Mouse (Mus musculus) hindbrain, embryonic 13.5 days (tissue): ENCODE data around the gene Acad10. TPM values are rescaled to one million over a fixed set of nuclear protein-coding genes. Genes with fewer than 3 reads are reported as not detected.
"Not testable (repeated sequence)": the region's sequence is repeated elsewhere in the genome, so short reads cannot be mapped to it uniquely, and the experiment has no call there.

Experiments
- ATAC-seq: fragments of 200-750 bp; cut with Nextera tagmentation; 2 replicates; pipeline ENCODE4 v1.8.0; 2017; ENCODE audit warnings: moderate TSS enrichment; ENCODE audit not compliant: low FRiP score
- H3K27ac ChIP-seq: fragments of 300-500 bp; sonication (generic); 2 replicates; pipeline ENCODE4 v1.5.1; 2015; ENCODE audit warnings: inconsistent platforms, mild to moderate bottlenecking, moderate library complexity
- H3K27me3 ChIP-seq: fragments of 300-500 bp; sonication (generic); 2 replicates; pipeline ENCODE4 v1.6.1; 2015; ENCODE audit warnings: mild to moderate bottlenecking, inconsistent platforms
- H3K36me3 ChIP-seq: fragments of 300-500 bp; sonication (generic); 2 replicates; pipeline ENCODE4 v1.6.1; 2015; ENCODE audit warnings: mild to moderate bottlenecking, inconsistent platforms
- H3K4me1 ChIP-seq: fragments of 300-500 bp; sonication (generic); replicated peaks from 2 replicates; pipeline ENCODE4 v1.6.1; 2015; ENCODE audit warnings: inconsistent platforms
- H3K4me2 ChIP-seq: fragments of 300-500 bp; sonication (generic); 2 replicates; pipeline ENCODE4 v1.6.1; 2015; ENCODE audit warnings: inconsistent platforms, mild to moderate bottlenecking, moderate library complexity
- H3K4me3 ChIP-seq: fragments of 300-500 bp; sonication (generic); 2 replicates; pipeline ENCODE4 v1.5.1; 2015; ENCODE audit warnings: mild to moderate bottlenecking, inconsistent platforms
- H3K9ac ChIP-seq: fragments of 300-500 bp; sonication (generic); 2 replicates; pipeline ENCODE4 v1.6.1; 2015; ENCODE audit warnings: mild to moderate bottlenecking, inconsistent platforms
- H3K9me3 ChIP-seq: fragments of 300-500 bp; sonication (generic); 2 replicates; pipeline ENCODE4 v1.6.1; 2016; ENCODE audit warnings: inconsistent platforms
- WGBS: fragments of 180-500 bp; shearing (Covaris S2); methylation state at CpG from one replicate; pipeline ENCODE4 v1.1.7; 2015; 5-methylcytosine and 5-hydroxymethylcytosine counted together
- polyA plus RNA-seq: library from polyadenylated mRNA; unstranded; fragments of >200 nt; fragmentation: Nextera tagmentation; extraction: Ambion mirVana; gene quantifications from 2 replicates; pipeline ENCODE4 v1.2.1, GENCODE M21; 2015

Gene Acad10
- 1.7 and 1.9 TPM in 2 replicates for polyA plus RNA-seq

DNA sequence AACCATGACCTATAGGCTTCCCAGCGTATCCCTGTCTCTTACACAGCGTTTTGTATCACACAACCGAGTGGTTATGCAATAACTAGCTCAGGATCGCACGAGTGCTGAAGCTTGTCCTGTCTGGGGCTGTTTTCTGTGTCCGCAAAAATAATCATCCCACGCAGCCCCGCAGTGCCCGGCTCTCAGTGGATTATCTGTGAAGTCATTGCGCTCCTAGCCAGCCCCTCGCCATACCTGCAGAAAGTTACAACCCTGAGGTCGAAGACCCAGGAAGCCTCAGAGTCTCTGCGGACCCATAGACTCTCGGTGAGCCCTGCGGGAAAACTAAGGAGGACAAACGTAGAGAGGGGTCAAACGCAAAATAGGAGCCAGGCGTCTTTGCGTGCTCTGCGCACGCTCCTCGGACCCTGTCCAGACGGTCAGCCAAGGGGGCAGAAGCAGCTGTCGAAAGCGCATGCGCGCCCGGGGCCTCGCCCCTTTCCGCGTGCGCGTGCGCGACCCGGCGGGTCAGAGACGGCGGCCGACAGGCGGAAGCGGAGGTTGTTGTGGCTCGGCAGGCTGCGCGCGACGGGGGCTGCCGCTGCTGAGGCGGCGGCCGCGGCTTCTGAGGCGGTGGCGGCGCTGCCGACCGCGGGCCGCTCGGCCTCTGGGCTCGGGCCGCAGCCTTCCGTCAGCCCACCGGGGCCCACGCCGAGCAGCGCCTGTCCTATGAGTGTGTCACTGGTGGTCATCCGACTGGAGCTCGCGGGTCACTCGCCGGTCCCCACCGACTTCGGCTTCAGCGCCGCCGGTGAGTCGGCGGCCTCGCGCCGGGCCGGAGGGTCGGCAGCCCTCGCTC is at the start of gene Acad10, which contains the start of gene Brap:
Gene Acad10, minus strand, starts transcription at position 456 of the 838 bp plus-strand sequence.
Gene Brap, plus strand, starts transcription at position 505 of the 838 bp plus-strand sequence.
- H3K4me2 ChIP-seq: peak within 1 kb of the TSS; percentile 85
- no peaks in the 10 kb centered on the region for H3K27me3 ChIP-seq

DNA sequence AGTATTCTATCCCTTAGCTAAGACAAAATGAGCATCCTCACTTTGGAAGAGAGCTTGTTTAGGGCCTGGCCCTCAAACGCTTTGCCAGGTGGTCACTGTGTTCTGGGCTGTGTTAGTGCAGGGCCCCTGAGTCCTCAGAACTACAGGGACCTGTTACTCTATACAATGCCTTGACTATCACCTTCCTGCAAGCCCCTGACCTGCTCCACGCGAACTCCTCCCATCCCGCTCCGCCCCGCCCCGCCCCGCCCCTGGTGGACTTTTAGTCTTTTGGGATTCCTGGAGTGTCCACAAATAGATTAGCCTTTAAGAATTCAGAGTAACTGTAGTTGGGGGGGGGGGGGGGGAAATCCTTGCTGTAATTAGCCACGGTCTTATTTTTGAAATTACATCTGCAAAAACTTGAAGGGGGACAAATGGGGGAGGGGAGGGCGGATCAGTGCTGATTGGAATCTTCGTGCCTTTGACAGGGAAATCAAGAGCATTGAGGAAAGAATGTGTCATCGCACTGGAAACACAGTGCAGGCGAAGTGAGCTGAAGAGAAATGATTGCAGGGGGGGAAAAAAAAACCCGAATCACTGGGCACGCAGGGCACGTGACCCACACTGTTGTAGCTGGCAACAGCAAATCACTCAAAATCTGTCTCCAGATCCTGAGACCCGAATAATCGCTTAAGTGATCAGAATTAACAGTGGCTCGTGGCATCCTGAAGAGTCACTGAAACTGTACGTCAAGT is 44.4 kb upstream of the Acad10 start:
- H3K9me3 ChIP-seq: no peaks in the 10 kb centered on the region
- no peak overlapping the region for H3K27ac ChIP-seq
- H3K4me3 ChIP-seq: peak overlapping the region; percentile 19
- H3K27me3 ChIP-seq: no peaks in the 10 kb centered on the region
- H3K4me1 ChIP-seq: peaks cover 10% of the 10 kb centered on the region
- no peak for ATAC-seq
- H3K36me3 ChIP-seq: no peaks in the 10 kb centered on the region
- 7% methylated on average over 20 of the region's 20 CpGs for WGBS
- H3K4me2 ChIP-seq: peak overlapping the region; percentile 48
- no peak overlapping the region for H3K9ac ChIP-seq

More for the DNA sequence above, at the start of gene Acad10, which contains the start of gene Brap:
- WGBS: 2% methylated on average over 69 of the region's 85 CpGs
- no peaks in the 10 kb centered on the region for H3K9me3 ChIP-seq
- H3K36me3 ChIP-seq: peaks cover 24% of the 10 kb centered on the region
- H3K4me3 ChIP-seq: peak within 1 kb of the TSS; percentile 97
- peak; percentile 83 for ATAC-seq
- H3K27ac ChIP-seq: peak within 1 kb of the TSS; percentile 81
- peak within 1 kb of the TSS; percentile 98 for H3K9ac ChIP-seq
- peaks cover 26% of the 10 kb centered on the region for H3K4me1 ChIP-seq

DNA sequence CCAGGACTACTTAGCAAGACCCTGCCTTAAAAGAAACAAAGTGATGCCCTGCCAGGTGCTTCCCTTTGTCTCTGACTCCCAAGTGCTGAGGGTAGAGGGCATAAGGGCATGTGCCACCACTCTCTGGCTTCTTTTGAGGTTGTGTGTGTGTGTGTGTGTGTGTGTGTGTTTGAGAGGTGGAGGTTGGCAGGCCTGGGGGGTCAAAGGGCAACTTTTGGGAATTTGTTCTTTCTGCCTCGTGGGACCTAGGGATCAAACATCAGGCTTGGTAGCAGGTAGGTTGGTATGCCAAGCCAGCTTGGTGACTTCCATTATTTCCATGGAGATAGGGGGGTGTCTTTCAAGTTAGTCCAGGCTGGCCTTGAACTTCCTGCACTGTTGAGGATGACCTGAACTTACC is 43.0 kb upstream of the Acad10 start:
- no peak for ATAC-seq
- H3K27ac ChIP-seq: no peak overlapping the region
- 78% methylated on average over 1 of the region's 1 CpGs for WGBS
- no peaks in the 10 kb centered on the region for H3K9me3 ChIP-seq
- H3K36me3 ChIP-seq: no peaks in the 10 kb centered on the region
- no peak overlapping the region for H3K4me2 ChIP-seq
- H3K4me3 ChIP-seq: no peak overlapping the region
- H3K9ac ChIP-seq: no peak overlapping the region
- H3K4me1 ChIP-seq: peaks cover 10% of the 10 kb centered on the region
- H3K27me3 ChIP-seq: no peaks in the 10 kb centered on the region

DNA sequence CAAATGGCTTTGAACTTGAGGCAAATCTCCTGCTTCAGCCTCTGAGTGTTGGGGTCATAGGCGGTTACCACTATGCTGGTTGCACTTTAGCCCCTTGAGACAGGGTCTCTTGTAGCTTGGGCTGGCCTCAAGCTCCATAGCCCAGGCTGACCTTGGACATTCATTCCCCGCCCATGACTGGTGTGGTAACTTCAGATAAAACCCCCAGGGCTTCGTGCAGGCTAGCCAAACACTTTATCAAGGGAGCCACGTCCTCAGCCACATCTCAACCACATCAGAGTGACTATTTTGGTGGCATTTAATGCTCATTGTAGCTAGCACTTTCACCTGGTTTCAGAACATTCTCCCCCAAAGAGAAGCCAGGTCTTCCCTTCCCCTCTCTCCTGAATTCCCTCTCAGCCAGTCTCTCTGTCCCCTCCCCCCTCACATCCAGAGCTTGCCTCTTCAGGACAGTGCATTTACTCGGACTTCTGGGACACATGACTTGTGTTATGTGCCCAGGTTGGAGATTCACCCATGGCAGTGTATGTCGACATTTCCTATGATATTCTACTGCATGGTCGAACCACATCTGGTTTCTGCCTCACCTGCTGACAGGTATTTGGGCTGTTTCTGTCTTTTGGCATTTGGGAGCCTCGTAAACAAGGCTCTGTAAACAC is 40.9 kb upstream of the Acad10 start:
- no peaks in the 10 kb centered on the region for H3K9me3 ChIP-seq
- no peaks in the 10 kb centered on the region for H3K36me3 ChIP-seq
- no peak overlapping the region for H3K4me3 ChIP-seq
- H3K4me1 ChIP-seq: peaks cover 10% of the 10 kb centered on the region
- ATAC-seq: no peak
- WGBS: 69% methylated on average over 8 of the region's 8 CpGs
- H3K9ac ChIP-seq: no peak overlapping the region
- no peaks in the 10 kb centered on the region for H3K27me3 ChIP-seq
- no peak overlapping the region for H3K27ac ChIP-seq
- H3K4me2 ChIP-seq: no peak overlapping the region

GRCm38 (mm10) chr5:121700496-121700895 is 40.2 kb upstream of the Acad10 start:
- H3K9me3 ChIP-seq: no peaks in the 10 kb centered on the region
- no peaks in the 10 kb centered on the region for H3K27me3 ChIP-seq
- no peak overlapping the region for H3K27ac ChIP-seq
- no peak overlapping the region for H3K4me2 ChIP-seq
- H3K36me3 ChIP-seq: no peaks in the 10 kb centered on the region
- H3K4me3 ChIP-seq: no peak overlapping the region
- WGBS: 42% methylated on average over 11 of the region's 11 CpGs
- no peak for ATAC-seq
- peaks cover 10% of the 10 kb centered on the region for H3K4me1 ChIP-seq
- H3K9ac ChIP-seq: no peak overlapping the region

DNA sequence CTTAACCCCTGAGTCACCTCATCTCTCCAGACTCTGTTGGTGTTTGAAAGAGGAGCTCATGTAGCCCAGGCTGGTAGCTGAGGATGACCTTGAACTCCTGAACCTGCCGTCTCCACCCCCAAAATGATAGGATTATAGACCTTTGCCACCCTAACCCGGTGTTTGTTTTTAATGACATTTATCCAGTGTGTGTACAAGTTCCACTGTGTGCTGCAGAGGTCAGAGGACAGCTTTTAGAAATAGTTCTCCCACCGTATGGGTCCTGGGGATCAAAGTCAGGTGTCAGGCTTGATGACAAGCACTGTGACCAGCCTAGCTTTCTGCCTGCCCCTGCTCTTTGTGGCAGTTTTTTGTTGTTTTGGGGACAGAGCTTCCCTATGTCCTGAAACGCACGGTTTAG is 39.6 kb upstream of the Acad10 start:
- Histone ChIP-seq H3K4me3 (no peak overlapping the region), H3K36me3 (no peaks in the 10 kb centered on the region), H3K9me3 (no peaks in the 10 kb centered on the region), H3K4me1 (peaks cover 6% of the 10 kb centered on the region), H3K27ac (no peak overlapping the region), H3K4me2 (no peak overlapping the region), H3K9ac (no peak overlapping the region), H3K27me3 (no peaks in the 10 kb centered on the region)
- ATAC-seq: no peak
- 55% methylated on average over 5 of the region's 5 CpGs for WGBS

GRCm38 (mm10) chr5:121696761-121697160 is 36.4 kb upstream of the Acad10 start:
- no peak for ATAC-seq
- Histone ChIP-seq H3K4me2 (no peak overlapping the region), H3K9ac (no peak overlapping the region), H3K4me3 (no peak overlapping the region), H3K9me3 (no peaks in the 10 kb centered on the region), H3K27me3 (no peaks in the 10 kb centered on the region), H3K36me3 (no peaks in the 10 kb centered on the region), H3K4me1 (no peaks in the 10 kb centered on the region), H3K27ac (no peak overlapping the region)
- WGBS: 44% methylated on average over 6 of the region's 6 CpGs

- Histone ChIP-seq H3K4me3 (no peak overlapping the region), H3K27ac (no peak overlapping the region), H3K9ac (no peak overlapping the region), H3K4me2 (no peak overlapping the region), H3K9me3 (no peaks in the 10 kb centered on the region), H3K4me1 (no peaks in the 10 kb centered on the region), H3K27me3 (no peaks in the 10 kb centered on the region), H3K36me3 (peaks cover 6% of the 10 kb centered on the region)
- no peak for ATAC-seq
- WGBS: 85% methylated on average over 4 of the region's 4 CpGs
These were observed 32.6 kb upstream of the Acad10 start for GRCm38 (mm10) chr5:121692897-121693296.

DNA sequence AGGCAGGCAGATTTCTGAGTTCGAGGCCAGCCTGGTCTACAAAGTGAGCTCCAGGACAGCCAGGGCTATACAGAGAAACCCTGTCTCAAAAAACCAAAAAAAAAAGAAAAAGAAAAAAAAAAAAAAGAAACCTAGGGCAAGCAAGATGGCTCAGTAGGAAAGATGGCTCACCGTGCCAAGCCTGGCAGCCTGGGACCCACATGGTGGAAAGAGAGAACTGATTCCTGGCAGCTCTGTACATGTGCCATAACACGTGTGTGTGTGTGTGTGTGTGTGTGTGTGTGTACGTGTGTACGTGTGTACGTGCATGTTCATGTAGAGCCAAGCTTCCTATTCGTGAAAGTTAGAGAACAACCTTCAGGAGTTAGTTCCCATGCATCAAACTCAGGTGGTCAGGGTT is 31.1 kb upstream of the Acad10 start:
- H3K4me2 ChIP-seq, H3K9ac ChIP-seq, H3K9me3 ChIP-seq, H3K27ac ChIP-seq, H3K27me3 ChIP-seq, ATAC-seq, H3K4me1 ChIP-seq, H3K4me3 ChIP-seq: not testable (repeated sequence)
- peaks cover 21% of the 10 kb centered on the region for H3K36me3 ChIP-seq
- WGBS: 96% methylated on average over 7 of the region's 7 CpGs

DNA sequence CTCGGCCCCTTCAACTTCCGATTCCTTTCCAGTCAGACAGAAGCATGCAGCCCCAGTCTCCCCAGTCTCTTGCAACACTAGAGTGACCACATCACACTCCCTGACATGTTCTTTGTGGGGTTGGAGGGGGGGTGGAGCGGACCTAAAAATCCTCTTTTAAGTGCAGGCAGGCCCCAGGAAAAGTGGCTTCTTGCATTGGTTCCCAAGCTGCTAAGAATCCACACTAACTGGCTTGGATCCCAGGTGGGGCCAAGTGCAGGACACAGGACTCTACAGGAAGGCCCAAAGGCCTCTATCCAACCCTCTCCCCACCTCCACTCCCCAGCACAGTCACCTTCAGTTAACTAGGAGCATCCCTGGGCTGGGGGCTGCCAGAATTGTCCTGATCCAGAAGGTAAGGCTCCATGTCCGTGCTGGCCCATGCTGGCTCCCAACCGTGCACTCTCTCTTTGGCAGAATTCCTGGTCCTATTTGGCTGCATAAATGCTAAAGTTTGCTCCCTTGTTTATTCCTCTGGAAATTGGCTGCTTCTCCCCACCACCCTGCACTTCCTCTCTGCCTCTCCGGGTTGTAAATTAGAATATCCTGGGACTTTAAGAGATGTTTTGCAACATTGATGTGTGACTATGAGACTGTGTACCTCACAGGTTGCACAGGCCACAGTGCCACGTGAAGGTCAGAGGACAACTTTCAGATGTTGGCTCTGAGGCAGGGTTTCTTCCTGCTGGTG is 30.3 kb upstream of the Acad10 start:
- ATAC-seq: no peak
- Histone ChIP-seq H3K27ac (no peak overlapping the region), H3K9me3 (no peaks in the 10 kb centered on the region), H3K4me1 (no peaks in the 10 kb centered on the region), H3K36me3 (peaks cover 29% of the 10 kb centered on the region), H3K4me3 (no peak overlapping the region), H3K27me3 (no peaks in the 10 kb centered on the region), H3K4me2 (no peak overlapping the region), H3K9ac (no peak overlapping the region)
- WGBS: 82% methylated on average over 7 of the region's 7 CpGs

DNA sequence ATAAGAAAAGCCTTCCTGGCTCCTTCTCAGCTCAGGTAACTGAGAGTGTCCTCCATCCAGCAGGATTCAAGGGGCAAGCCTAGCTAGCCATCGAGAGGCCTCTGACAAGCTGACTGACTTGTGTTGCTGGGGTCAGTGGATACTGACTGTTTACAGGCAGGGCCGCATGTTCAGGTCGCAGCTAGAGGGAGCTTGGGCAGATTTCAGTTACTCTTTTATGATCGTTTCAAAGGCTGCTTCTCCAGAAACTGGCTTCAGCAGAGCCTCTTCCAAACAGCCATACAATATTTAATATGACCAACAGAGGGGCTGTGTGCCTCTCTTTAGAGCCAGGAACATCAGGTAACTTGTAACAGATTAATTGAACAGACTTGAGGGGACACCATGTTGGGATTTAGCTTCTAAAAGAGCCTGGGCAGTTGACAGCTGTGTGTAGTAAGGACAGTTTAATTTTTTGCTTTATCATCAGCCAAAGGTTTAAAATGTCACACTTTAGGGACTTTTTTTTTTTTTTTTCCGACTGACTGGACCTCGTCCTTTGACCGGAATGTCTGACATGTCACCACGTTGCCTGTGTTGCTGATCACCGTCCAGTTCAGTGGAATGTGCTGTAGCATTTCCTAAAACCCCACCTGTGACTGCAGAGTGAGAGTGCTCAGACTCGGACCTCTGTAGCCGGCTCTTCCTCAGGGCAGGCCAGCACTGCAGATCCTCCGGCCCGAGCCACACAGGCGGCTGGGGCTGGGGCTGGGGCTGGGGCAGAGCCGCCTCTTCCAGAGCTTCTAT is 26.0 kb upstream of the Acad10 start:
- no peak overlapping the region for H3K9ac ChIP-seq
- ATAC-seq: no peak
- no peaks in the 10 kb centered on the region for H3K4me1 ChIP-seq
- no peak overlapping the region for H3K4me3 ChIP-seq
- WGBS: 85% methylated on average over 15 of the region's 15 CpGs
- H3K27ac ChIP-seq: no peak overlapping the region
- H3K9me3 ChIP-seq: no peaks in the 10 kb centered on the region
- H3K27me3 ChIP-seq: no peaks in the 10 kb centered on the region
- H3K4me2 ChIP-seq: no peak overlapping the region
- peaks cover 72% of the 10 kb centered on the region for H3K36me3 ChIP-seq
